Mouse (Mus musculus): ENCODE measurements around the gene Dkk3.
"Not testable (repeated sequence)": the region's sequence is repeated elsewhere in the genome, so short reads cannot be mapped to it uniquely, and the experiment has no call there.

The Dkk3 gene

DNA sequence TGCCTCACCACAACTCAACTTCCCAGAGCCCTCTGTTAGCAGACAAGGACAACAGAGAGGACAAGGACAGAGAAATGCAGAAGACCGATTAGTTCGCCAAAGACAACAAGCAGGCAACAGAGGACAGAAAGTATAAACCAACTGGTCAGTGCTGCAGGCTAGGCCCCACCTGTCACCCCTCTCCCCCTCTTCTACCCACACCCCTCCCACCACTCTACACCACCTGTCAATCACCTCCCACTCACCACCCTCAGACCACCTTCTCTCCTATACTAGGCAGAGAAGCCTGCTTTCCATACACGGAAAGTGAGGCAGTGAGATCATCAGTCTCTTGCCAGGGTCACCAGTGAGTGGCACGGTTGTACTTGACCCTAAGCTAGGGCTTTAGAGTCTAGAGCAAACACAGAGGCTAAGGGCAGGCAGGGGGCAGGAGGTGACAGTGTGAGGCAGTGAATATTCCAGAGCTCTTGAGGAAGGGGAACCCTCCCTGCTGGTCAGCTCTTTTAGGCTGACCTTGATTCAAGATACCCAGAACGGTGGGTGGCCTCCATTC lies 31.7 kb downstream of the Dkk3 start:
- no peak for DNase-seq

DNA sequence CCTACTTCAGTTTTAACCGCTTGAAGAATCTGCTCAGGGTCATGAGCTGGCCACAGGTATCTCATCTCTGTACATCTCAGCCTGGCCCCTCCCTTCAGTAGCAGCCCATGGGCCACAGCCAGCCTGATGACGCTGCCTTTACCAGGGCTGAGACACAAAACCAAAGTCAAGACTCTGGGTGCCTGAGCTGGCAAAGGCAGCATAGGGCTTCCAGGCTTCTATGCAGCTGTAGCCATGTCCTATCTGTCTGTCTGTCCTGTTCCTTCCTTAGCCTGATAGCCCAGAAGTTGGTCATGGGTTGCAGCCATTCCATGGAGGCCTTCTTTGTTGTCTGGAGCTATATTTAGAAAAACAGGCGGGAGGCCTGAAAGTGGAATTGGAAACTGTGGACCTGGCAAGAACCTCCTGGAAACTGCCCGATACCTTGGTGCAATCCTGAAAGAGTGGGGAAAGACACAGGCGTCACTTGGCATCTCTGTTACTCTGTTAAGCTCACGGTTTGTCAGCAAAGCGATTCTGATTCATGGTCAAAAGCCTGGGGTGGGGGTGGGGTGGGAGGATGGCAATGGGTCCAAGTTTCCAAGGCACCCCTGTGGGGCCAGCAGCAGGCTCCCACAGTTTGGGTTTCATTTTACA lies 33.1 kb downstream of the Dkk3 start:
- no peak for DNase-seq

DNA sequence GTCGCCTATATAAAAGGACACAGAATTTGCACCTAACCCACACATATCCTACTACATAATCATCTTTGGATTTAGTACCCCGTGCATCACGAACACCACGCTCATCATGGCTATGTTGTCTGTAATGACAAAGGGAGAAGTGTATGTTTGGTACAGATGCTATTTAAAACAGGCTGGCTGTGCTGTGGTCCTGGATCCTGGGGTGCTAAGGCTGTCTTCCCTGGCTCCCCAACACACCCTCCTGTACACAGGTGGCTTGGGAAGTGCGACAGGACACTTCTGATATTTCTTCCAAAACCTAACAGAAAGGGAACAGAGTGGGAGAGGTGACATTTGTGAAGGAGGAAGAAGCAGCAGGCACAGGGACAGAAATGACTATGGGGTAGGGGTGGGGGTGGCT lies 35.2 kb downstream of the Dkk3 start:
- no peak for DNase-seq

DNA sequence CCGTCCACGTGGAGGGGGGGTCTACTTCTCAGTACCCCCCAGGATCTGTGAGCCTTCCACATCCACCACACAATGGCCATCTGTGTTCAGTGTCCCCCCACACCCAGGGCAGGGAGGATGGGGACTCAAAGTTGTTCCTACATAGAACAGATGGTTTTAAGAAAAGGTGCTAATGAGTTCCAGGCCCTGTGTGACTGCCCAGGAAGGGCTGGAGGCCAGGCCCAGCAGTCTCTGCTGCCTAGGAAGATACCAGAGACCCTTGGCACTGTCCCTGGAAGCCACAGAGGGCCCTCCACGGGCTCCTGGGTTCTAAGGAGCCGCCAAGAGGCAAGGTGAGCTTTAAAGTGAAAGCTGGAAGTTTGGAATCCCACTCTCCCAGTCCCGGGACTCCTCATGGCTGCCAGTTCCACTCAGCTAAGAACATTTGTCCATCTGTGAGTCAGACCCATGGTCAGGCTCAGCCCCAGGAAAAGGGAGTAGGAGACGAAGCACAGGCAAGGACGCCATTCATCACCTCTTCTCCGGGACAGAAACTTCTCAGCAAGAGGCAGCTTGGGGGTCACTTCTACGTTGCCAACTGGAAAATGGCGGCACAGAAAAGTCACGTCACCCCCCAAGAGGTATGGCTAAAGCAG lies 36.9 kb downstream of the Dkk3 start:
- no peak for DNase-seq

DNA sequence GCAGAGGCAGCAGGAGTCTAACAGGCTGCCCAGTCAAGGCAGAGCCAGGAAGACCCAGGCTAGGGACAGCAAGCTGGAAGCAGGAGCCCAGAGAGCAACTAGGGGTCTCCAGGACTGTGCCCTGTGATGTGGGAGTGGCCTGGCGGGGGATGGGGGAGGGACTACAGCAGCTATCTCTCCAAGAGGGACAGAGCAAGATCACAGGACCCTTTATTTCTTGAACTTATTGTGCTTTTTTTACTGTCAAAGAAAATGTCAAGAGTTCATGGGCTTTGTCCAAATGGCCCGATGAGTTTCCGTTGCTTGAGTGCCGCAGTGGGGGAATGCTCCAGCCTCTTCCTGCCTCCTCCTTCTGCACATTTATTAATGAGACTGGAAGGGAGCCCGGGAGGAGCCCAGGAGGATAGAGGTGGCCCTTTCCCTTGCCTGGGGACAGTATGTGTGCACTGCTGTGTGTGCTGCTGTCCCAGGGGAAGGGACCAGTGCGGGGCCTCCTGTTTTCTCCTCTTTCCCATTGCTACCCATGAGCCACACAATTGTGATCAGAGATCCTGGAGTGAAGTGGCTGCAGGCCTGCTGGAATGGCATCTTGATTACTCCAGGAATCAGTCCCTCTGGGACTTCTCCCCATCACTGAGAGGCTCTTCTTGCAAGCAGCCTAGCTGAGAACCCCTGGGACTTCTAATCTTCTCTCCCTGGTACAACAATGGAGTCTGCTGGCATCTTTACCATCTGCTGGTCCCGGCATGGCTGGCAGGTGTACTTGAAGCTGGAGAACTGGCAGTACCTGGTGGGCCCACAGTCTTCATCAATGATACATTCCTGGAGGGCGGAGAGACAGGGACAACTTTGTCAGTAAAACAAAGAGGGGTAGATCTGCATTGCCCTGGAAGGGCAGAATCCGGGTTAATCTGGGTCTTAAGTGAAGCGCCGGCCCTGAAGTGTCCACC lies 37.7 kb downstream of the Dkk3 start:
- no peak for DNase-seq

DNA sequence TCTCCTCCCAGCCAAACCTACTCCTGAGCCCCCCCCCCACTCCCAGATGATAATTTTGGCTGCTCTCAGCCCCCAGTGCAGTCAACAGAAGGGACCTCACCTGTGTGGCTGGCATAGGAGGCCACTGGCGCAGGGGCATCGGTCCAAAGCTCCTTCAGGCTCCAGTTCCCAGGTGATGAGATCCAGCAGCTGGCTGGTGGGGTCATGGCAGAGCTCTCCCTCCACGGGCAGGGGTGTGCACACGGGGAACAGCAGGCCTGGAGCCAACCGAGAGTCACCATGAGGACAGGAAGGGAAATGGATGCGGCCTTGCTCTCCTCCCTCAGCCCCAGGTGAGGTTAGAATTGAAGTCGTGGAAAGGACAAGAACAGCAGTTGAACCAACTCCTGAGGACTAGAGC lies 39.6 kb downstream of the Dkk3 start:
- no peak for DNase-seq

DNA sequence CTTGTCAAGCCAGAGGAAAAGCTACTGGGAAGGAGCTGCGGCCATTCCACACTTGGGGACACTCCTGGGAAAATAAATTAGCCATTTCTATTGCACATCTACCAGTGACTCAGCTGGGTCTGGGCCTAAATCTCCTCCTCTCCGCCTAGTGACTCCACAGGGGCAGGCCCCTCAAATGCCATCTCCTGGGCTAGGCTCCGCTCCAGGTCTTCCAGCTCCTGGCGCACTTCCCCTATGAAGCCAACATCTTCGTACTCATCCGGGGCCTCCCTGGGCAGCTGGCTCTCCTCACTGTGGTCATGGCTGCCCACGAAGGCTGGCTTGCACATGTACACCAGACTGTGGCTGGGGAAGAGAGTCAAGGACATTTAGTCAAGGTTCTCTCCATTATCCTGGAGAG lies 40.8 kb downstream of the Dkk3 start:
- DNase-seq, result no peak

DNA sequence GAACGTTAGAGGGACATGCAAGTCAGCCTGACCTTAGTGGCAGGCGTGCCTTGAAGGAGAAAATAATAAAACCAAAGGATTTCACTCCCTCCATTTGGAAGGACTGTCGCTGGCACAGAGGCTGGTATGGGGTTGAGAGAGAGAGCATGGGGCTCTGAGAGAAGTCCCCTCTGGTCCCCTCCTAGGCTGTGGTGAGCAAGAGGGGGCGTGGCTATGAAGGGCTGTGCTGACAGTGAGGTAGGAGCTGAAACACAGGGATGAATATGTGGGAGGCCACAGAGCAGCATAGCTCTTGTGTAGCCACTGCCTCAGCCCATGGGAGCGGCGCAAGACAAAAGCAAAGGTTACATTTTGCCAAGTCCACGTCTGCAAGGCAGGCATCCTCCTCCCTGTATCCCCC lies 41.4 kb downstream of the Dkk3 start:
- DNase-seq, result no peak

DNA sequence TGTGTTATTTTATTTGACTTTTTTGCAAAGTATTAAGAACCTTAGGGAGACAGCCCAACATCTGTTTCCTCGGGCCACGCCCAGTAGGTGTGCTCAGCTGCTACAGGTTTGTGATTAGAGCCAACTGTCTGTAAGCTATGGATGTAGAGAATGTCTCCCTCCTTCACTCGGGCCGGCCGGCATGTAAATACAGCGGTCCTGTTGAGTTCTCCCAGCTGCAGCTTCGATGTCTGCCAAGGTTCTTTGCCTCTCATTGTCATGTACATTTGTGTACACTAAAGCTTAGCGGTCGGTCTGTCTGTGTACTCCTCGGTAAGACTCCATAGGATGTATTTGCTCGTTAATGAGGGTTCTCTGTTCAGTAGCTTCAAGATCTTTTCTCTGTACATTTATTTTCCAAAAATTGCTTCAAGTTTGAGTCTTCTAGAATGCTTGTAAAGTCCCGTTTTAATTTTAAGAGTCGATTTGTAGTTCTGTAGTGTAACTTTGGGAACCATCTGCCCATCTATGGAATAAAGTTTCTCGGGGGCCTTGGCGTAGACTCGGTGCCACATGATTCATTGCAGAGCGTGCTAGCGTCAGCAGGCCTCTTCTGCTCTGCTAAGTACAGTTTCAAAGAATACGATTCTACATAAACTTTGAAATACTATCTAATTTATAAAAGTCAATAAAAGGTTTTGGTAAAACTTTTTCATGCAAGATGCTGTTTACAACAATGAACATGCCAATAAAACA lies 48.1 kb downstream of the Dkk3 start:
- DNase-seq, result no peak

DNA sequence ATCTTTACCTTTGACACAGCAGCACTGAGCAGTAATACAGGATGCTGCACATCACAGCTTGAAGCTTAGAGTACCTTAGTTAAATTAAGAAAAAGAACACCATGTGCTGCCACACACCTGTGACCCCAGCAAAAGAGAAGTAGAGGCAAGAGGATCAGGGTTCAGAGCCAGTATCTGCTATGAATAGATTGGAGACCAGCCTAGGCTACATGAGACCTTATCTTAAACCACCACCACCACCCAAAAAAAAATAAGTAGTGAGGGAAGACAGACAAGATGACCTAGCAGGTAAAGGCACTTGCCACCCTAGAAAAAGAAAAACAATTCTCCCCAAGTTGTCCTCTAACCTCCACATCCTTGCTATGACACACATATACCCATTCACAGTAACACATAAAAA lies 50.1 kb downstream of the Dkk3 start:
- no peak for DNase-seq

DNA sequence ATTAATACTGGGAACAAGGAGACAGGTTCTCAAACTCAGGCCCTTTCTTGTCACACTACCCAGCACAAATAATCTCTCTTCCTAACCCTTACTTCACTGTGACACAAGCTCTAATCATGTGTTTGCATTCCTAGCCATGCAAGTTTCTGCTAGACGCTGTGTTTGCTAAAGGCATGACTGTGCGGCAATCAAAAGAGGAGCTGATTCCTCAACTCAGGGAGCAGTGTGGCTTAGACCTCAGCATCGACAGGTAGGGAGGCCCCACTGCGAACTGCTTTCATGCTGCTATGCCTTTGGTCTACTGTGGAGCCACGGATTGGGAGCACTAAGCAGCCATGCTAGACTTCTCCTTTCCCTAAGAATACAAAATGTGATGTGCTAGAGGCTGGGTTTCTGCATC lies 55.0 kb downstream of the Dkk3 start:
- no peak for DNase-seq

DNA sequence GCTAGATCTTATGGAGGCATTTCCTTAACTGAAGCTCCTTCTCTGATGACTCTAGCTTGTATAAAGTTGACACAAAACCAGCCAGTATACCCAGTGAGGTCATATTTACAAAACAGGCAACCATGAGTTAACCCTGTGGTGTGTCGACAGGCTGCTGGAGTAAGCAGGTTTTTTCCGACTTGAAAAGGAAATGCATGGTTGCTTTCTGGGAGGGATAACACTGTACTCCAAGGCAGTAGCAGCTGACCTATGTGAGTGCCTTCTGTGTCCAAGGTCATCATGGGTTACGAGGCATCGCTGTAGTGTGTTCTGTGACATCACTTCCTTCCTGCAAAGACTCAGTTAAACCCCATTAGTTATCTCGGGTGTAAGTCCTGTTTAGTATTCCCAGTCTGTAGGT lies 55.9 kb downstream of the Dkk3 start:
- no peak for DNase-seq

DNA sequence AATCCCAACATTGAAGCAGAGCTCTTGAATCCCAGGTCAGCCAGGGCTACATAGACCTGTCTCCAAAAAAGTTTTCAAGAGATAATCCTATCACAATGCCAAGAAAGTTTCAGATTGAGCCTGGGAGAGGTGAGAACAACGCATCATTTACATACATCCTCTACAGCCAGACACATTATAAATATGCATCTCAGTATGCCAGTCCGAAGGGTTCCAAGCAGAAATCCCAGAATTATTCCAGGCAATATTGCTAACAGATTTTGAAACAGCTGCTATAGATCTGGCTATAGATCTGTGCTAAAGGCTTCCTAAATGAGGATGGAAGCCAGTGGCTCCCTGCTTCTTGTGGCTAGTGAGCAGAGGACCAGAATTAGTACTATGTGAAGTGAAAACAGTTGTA lies 58.0 kb downstream of the Dkk3 start:
- DNase-seq, result no peak

DNA sequence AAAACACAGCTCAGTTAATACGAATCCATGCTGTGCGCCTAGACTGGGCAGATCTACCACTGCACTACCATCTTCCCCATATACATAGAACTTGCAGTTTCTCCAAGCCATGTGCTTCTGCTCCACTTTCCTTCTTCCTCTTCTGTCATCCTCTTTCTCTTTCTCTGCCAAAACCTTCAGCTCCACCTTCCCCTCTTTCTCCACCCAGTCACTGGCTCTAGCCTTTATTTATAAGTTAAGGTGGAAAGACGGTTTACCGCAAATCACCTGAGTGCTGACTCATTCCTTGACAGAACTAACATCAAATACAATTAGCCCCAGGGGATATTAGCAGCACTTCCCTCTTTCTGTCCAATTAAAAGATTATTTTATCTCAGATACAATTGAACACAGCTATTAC lies 63.9 kb downstream of the Dkk3 start:
- DNase-seq, result not testable (repeated sequence)

DNA sequence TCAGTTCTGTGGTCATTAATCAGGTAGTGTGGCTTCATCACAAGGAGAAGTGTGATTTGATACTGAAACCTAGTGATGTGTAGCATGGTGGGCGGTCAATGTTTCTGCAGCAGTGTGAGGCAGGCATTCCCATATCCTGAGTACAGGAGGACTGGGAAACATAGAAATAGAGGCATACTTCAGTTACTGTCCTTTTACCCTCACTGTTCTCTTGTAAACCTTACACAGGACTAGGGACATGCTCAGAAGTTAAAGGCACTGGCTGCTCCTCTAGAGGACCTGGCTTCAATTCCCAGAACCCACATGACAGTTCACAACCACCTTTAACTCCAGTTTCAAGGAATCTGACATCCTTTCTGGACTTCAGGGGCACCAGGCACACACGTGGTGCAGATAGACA lies 72.7 kb downstream of the Dkk3 start:
- DNase-seq, result no peak

DNA sequence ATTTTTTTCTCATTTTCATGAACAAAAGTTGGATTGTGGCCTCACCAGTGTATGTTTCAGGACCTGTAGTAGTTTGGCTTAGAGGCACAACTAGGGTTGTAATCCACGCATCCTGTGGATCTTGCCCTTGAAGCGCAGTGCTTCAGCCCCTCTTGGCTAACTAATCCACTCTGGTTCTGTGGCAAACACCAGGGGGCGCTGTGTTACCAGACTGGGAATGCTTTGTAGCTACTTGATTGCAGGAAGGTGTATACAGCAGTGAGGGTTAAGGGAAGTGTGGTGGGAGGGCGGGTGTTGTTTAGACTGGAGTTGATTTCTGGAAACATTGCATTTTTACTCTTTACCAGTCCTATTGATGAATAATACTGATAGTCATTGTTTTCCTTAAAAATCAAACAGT lies 73.8 kb downstream of the Dkk3 start:
- peak; percentile 77 to 80 for DNase-seq

DNA sequence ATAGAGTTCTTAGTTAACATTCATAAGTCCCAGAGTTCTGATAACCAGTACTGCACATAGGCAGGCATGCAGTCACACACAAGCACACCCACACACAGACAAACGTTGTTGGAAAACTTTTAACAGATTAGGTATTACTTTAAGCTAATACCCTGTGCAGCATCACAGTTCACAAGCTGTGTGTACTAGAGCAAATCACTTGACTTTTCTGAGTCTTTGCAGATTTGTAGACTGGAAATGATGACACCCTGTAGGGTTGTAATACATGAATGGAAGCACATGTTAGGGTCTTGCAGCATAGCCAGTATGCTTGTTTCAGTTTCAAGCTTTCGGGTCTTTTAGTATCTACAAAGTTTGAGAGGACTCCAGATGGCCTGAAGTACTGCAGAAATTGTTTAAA lies 74.6 kb downstream of the Dkk3 start:
- no peak for DNase-seq

DNA sequence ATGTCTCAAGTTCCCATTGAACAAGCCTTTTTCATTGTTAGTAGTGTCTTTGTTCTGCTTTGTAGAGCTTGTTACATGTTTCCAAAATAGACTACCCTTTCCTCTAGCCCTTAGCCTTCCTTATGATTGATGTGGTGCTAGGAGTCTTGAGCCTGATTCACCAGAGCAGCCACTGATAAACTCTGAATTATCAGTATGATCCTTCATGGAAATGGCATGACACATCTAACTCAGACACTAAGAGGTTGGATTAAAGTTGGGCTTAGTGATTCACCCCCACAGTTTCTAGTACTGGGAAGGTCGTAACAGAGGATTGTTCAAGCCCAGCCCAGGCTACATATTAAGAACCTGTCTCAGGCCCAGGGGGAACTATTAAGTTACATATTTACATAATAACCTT lies 76.2 kb downstream of the Dkk3 start:
- DNase-seq, result no peak

DNA sequence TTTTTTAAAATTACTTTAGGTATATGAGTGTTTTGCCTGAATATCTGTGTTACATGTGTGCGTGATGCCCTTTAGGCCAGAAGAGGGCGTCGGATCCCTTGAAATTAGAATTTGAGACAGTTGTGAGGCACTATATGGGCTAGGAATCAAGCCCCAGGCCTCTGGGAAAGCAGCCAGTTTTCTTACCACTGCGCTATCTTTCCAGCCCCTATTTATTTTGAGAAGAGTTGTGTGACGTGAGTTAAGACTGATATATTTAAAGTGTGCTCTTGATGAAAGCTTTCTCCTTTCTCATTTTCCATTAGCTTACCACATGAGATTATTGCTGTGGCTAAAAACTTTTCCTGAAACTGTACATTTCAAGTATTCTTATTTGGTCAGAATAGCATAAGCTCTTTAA lies 84.0 kb downstream of the Dkk3 start:
- DNase-seq, result no peak
